9 mouse cellular contexts compared by ENCODE assay signal in the genomic region with DNA sequence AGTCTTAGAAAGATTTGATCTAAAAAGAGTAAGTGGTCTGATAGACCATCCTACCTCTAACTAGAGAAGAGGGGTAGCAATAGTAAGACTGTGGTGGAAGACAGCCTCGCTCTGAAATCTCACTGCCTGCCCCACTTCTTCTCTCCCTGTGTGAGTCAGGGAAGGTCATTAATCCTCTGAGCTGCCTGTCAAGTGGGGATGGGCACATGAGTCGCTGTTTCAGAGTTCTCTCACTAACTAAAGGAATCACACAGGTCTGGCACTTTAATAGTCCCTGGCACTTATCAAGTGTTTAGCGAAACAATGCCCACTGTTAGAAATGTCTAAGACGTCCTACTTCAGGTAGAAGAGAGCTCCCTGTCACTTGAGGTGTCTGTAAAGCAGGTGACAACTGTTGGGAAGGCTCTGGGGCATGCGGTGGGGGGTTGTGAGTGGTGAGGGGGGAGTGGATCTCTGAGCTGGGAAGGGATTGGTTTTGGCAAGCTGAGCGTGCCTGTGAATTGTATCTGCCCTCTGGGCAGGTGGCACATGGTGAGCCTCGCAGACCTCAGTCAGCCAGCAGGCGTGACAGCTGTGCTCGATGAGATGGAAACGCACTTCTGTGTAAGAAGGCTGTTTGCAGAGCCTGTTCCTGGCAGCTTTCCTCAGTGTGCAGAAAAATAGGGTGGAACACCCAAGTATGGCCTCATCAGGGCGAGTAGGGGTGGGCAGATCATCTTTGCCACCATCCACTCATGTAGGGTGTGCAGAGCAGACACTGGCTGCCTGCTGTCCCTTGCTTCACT. TPM values are rescaled to one million over a fixed set of nuclear protein-coding genes. Genes with fewer than 3 reads are reported as not detected.
A peak's percentile ranks its signal among the peaks of the same experiment; 100 is the strongest.
DNase-seq lines count a peak whose midpoint lies in the region; ATAC-seq lines count a peak whose summit lies in the region.
"Had no signal": no experiment of that assay in that cellular context is flagged by ENCODE, and none has a peak within 500 bp of the region (broad histone marks: within the 10 kb centered on the region; RNA-seq: fewer than 3 reads in every experiment).

No protein-coding gene starts in this region.

- H3K4me2 ChIP-seq in heart, embryonic 12.5 days = no peak overlapping the region
- no peak overlapping the region for H3K4me2 ChIP-seq in hindbrain, embryonic 15.5 days
- no peak overlapping the region for H3K4me2 ChIP-seq in neural tube, embryonic 15.5 days
- H3K4me2 ChIP-seq in intestine, embryonic 16.5 days (ENCODE audit: low read depth, low read length) = no peak overlapping the region

- H3K4me1 ChIP-seq in heart, embryonic 10.5 days = peaks cover 19% of the 10 kb centered on the region
- no peaks in the 10 kb centered on the region for H3K4me1 ChIP-seq in heart, embryonic 12.5 days (replicated peaks)
- H3K4me1 ChIP-seq in hindbrain, embryonic 15.5 days (replicated peaks) = peaks cover 37% of the 10 kb centered on the region
- H3K4me1 ChIP-seq in neural tube, embryonic 15.5 days = peaks cover 34% of the 10 kb centered on the region
- peaks cover 4% of the 10 kb centered on the region; the same call in 1 of the 2 replicates for H3K4me1 ChIP-seq in intestine, embryonic 16.5 days (ENCODE audit: control insufficient read depth, insufficient read depth, low read length)

- H3K9me3 ChIP-seq in heart, embryonic 10.5 days = no peaks in the 10 kb centered on the region
- no peaks in the 10 kb centered on the region for H3K9me3 ChIP-seq in heart, embryonic 12.5 days (replicated peaks)
- no peaks in the 10 kb centered on the region for H3K9me3 ChIP-seq in hindbrain, embryonic 15.5 days
- no peaks in the 10 kb centered on the region for H3K9me3 ChIP-seq in neural tube, embryonic 15.5 days (replicated peaks)
- H3K9me3 ChIP-seq in intestine, embryonic 16.5 days (ENCODE audit: control insufficient read depth, low read length) = no peaks in the 10 kb centered on the region
- H3K9me3 ChIP-seq: G1E had no signal

- ATAC-seq in heart, embryonic 12.5 days (ENCODE audit: insufficient number of reproducible peaks, low FRiP score) = no peak
- ATAC-seq in hindbrain, embryonic 15.5 days (ENCODE audit: low FRiP score, low read depth) = peak; percentile 71
- peak; percentile 32; the same call in 1 of the 2 replicates for ATAC-seq in neural tube, embryonic 15.5 days (ENCODE audit: low FRiP score)
- ATAC-seq in intestine, embryonic 16.5 days = no peak

- H3K36me3 ChIP-seq in heart, embryonic 10.5 days = no peaks in the 10 kb centered on the region
- H3K36me3 ChIP-seq in heart, embryonic 12.5 days = no peaks in the 10 kb centered on the region
- no peaks in the 10 kb centered on the region for H3K36me3 ChIP-seq in hindbrain, embryonic 15.5 days
- H3K36me3 ChIP-seq in neural tube, embryonic 15.5 days = no peaks in the 10 kb centered on the region
- H3K36me3 ChIP-seq in intestine, embryonic 16.5 days (ENCODE audit: control insufficient read depth, insufficient read depth, low read length) = no peaks in the 10 kb centered on the region
- H3K36me3 ChIP-seq: G1E had no signal

- 53% methylated on average over 11 of the region's 11 CpGs for WGBS in heart, embryonic 10.5 days
- WGBS in heart, embryonic 12.5 days = 52% methylated on average over 11 of the region's 11 CpGs
- 31% methylated on average over 11 of the region's 11 CpGs for WGBS in hindbrain, embryonic 15.5 days
- WGBS in neural tube, embryonic 15.5 days = 25% methylated on average over 11 of the region's 11 CpGs
- 57% methylated on average over 11 of the region's 11 CpGs for WGBS in intestine, embryonic 16.5 days

- DNase-seq in heart, embryonic 10.5 days (ENCODE audit: low spot score) = peak; percentile 74
- DNase-seq in brain, embryonic 18.5 days (ENCODE audit: low read depth, low spot score) = peak; percentile 42
- no peak for DNase-seq in heart, postnatal 36 days
- no peak for DNase-seq in urinary bladder, postnatal 25 days (ENCODE audit: low spot score)

- H3K4me3 ChIP-seq in heart, embryonic 10.5 days = no peak overlapping the region
- H3K4me3 ChIP-seq in heart, embryonic 12.5 days = no peak overlapping the region
- no peak overlapping the region for H3K4me3 ChIP-seq in hindbrain, embryonic 15.5 days
- no peak overlapping the region for H3K4me3 ChIP-seq in neural tube, embryonic 15.5 days (replicated peaks)
- no peak overlapping the region for H3K4me3 ChIP-seq in intestine, embryonic 16.5 days (ENCODE audit: low read length)

- peaks cover 10% of the 10 kb centered on the region; the same call in 1 of the 2 replicates for H3K27me3 ChIP-seq in heart, embryonic 10.5 days (ENCODE audit: insufficient read depth, poor library complexity, severe bottlenecking)
- H3K27me3 ChIP-seq in heart, embryonic 12.5 days (replicated peaks) = no peaks in the 10 kb centered on the region
- H3K27me3 ChIP-seq in hindbrain, embryonic 15.5 days = no peaks in the 10 kb centered on the region
- no peaks in the 10 kb centered on the region for H3K27me3 ChIP-seq in neural tube, embryonic 15.5 days (replicated peaks)
- no peaks in the 10 kb centered on the region for H3K27me3 ChIP-seq in intestine, embryonic 16.5 days (replicated peaks; ENCODE audit: control insufficient read depth, insufficient read depth, low read length)

- no peak overlapping the region for H3K9ac ChIP-seq in heart, embryonic 12.5 days
- H3K9ac ChIP-seq in hindbrain, embryonic 15.5 days = no peak overlapping the region
- no peak overlapping the region for H3K9ac ChIP-seq in neural tube, embryonic 15.5 days (replicated peaks)
- no peak overlapping the region for H3K9ac ChIP-seq in intestine, embryonic 16.5 days (ENCODE audit: low read depth, low read length)

- H3K27ac ChIP-seq in heart, embryonic 10.5 days = no peak overlapping the region
- H3K27ac ChIP-seq in heart, embryonic 12.5 days (ENCODE audit: poor library complexity, severe bottlenecking) = no peak overlapping the region
- peak overlapping the region; percentile 42; the same call in 1 of the 2 replicates for H3K27ac ChIP-seq in hindbrain, embryonic 15.5 days (replicated peaks)
- peak overlapping the region; percentile 58; the same call in 1 of the 2 replicates for H3K27ac ChIP-seq in neural tube, embryonic 15.5 days (replicated peaks)
- no peak overlapping the region for H3K27ac ChIP-seq in intestine, embryonic 16.5 days (ENCODE audit: low read length)

- intact Hi-C loops in heart, postnatal 36 days (cut with DNase I) = no loop called here

RNA-seq across cellular contexts. Expression of gene Thbs4, which starts 57.9 kb away (rescaled TPM):
- polyA plus RNA-seq in heart, embryonic 10.5 days (2016; fragmentation: Nextera tagmentation; extraction: Ambion mirVana) = 38.0 and 59.9 TPM in 2 replicates
- 45.6 and 50.9 TPM in 2 replicates for polyA plus RNA-seq in heart, embryonic 12.5 days (2016; fragmentation: Nextera tagmentation; extraction: Ambion mirVana)
- polyA plus RNA-seq in hindbrain, embryonic 15.5 days (2015; fragmentation: Nextera tagmentation; extraction: Ambion mirVana) = 1.7 and 2.8 TPM in 2 replicates
- polyA plus RNA-seq in neural tube, embryonic 15.5 days (2015; fragmentation: Nextera tagmentation; extraction: Ambion mirVana) = 2.6 and 3.4 TPM in 2 replicates
- 19.6 and 22.0 TPM in 2 replicates for polyA plus RNA-seq in intestine, embryonic 16.5 days (2015; fragmentation: Nextera tagmentation; extraction: Ambion mirVana)
- total RNA-seq in heart, postnatal 36 days (2021) = 1 to 10 TPM; 3.4 to 3.6 TPM
- total RNA-seq: G1E had no signal
- polyA plus RNA-seq: G1E had no signal

Comparison
In these comparisons a context has a peak if more than half of its experiments do, and no peak if none do; other contexts are left out.
1. DNase-seq: peak in heart, embryonic 10.5 days (single experiment) and brain, embryonic 18.5 days (single experiment); none in heart, postnatal 36 days (0 of 2) and urinary bladder, postnatal 25 days (single experiment).
2. H3K27ac ChIP-seq: peak in hindbrain, embryonic 15.5 days (single experiment) and neural tube, embryonic 15.5 days (single experiment); none in heart, embryonic 10.5 days (single experiment), heart, embryonic 12.5 days (single experiment) and intestine, embryonic 16.5 days (single experiment).
3. ATAC-seq: peak in hindbrain, embryonic 15.5 days (single experiment) and neural tube, embryonic 15.5 days (single experiment); none in heart, embryonic 12.5 days (single experiment) and intestine, embryonic 16.5 days (single experiment).